Mouse (Mus musculus): ENCODE measurements around the gene Urgcp. TPM values are rescaled to one million over a fixed set of nuclear protein-coding genes. Genes with fewer than 3 reads are reported as not detected.

The Urgcp gene
- polyA plus RNA-seq, 1 experiment: 6.3 TPM

- H3K4me3 ChIP-seq (replicated peaks; ENCODE audit: control insufficient read depth, low read depth, low read length): no peak overlapping the region
- 73% methylated on average over 2 of the region's 2 CpGs for WGBS
- TF ChIP-seq POLR2A (IDR thresholded peaks at IDR 0.05; ENCODE audit: borderline replicate concordance, control insufficient read depth, low read depth, low read length) (no peak), CTCF (IDR thresholded peaks at IDR 0.05; ENCODE audit: control insufficient read depth, insufficient read depth, low read length) (peak; percentile 59)
- H3K4me1 ChIP-seq (ENCODE audit: control insufficient read depth, insufficient read depth, low read length): no peaks in the 10 kb centered on the region
- no peak overlapping the region for H3K27ac ChIP-seq (ENCODE audit: control insufficient read depth, insufficient read depth, low read depth, low read length, poor library complexity)
Measured at GRCm38 (mm10) chr11:5778481-5778880, 16.3 kb upstream of the Urgcp start.

GRCm38 (mm10) chr11:5766019-5766418 is 3.8 kb upstream of the Urgcp start:
- H3K4me3 ChIP-seq (replicated peaks; ENCODE audit: control insufficient read depth, low read depth, low read length): no peak overlapping the region
- TF ChIP-seq CTCF (IDR thresholded peaks at IDR 0.05; ENCODE audit: control insufficient read depth, insufficient read depth, low read length): no peak
- TF ChIP-seq POLR2A (IDR thresholded peaks at IDR 0.05; ENCODE audit: borderline replicate concordance, control insufficient read depth, low read depth, low read length): no peak
- 84% methylated on average over 6 of the region's 6 CpGs for WGBS
- H3K4me1 ChIP-seq (ENCODE audit: control insufficient read depth, insufficient read depth, low read length): peaks cover 1% of the 10 kb centered on the region; the same call in 1 of the 2 replicates
- H3K27ac ChIP-seq (ENCODE audit: control insufficient read depth, insufficient read depth, low read depth, low read length, poor library complexity): no peak overlapping the region

GRCm38 (mm10) chr11:5762633-5762982 is 432 bp upstream of the Urgcp start:
- H3K27ac ChIP-seq (ENCODE audit: control insufficient read depth, insufficient read depth, low read depth, low read length, poor library complexity): no peak overlapping the region
- 5% methylated on average over 6 of the region's 6 CpGs for WGBS
- peaks cover 3% of the 10 kb centered on the region; the same call in 1 of the 2 replicates for H3K4me1 ChIP-seq (ENCODE audit: control insufficient read depth, insufficient read depth, low read length)
- no peak for TF ChIP-seq POLR2A (IDR thresholded peaks at IDR 0.05; ENCODE audit: borderline replicate concordance, control insufficient read depth, low read depth, low read length)
- no peak for TF ChIP-seq CTCF (IDR thresholded peaks at IDR 0.05; ENCODE audit: control insufficient read depth, insufficient read depth, low read length)
- peak overlapping the region; percentile 96 for H3K4me3 ChIP-seq (replicated peaks; ENCODE audit: control insufficient read depth, low read depth, low read length)

- TF ChIP-seq CTCF (IDR thresholded peaks at IDR 0.05; ENCODE audit: control insufficient read depth, insufficient read depth, low read length) (no peak), POLR2A (IDR thresholded peaks at IDR 0.05; ENCODE audit: borderline replicate concordance, control insufficient read depth, low read depth, low read length) (no peak)
- no peak overlapping the region for H3K27ac ChIP-seq (ENCODE audit: control insufficient read depth, insufficient read depth, low read depth, low read length, poor library complexity)
- no peaks in the 10 kb centered on the region for H3K4me1 ChIP-seq (ENCODE audit: control insufficient read depth, insufficient read depth, low read length)
- 87% methylated on average over 2 of the region's 2 CpGs for WGBS
- H3K4me3 ChIP-seq (replicated peaks; ENCODE audit: control insufficient read depth, low read depth, low read length): no peak overlapping the region
Measured at GRCm38 (mm10) chr11:5753755-5754154, 8.4 kb downstream of the Urgcp start.

GRCm38 (mm10) chr11:5744951-5745350 is 17.2 kb downstream of the Urgcp start:
- TF ChIP-seq CTCF (IDR thresholded peaks at IDR 0.05; ENCODE audit: control insufficient read depth, insufficient read depth, low read length): no peak
- TF ChIP-seq POLR2A (IDR thresholded peaks at IDR 0.05; ENCODE audit: borderline replicate concordance, control insufficient read depth, low read depth, low read length): no peak
- 69% methylated on average over 2 of the region's 2 CpGs for WGBS
- Histone ChIP-seq H3K27ac (ENCODE audit: control insufficient read depth, insufficient read depth, low read depth, low read length, poor library complexity) (no peak overlapping the region), H3K4me3 (replicated peaks; ENCODE audit: control insufficient read depth, low read depth, low read length) (no peak overlapping the region), H3K4me1 (ENCODE audit: control insufficient read depth, insufficient read depth, low read length) (no peaks in the 10 kb centered on the region; the same call in 1 of the 2 replicates)

GRCm38 (mm10) chr11:5742106-5742505 is 20.1 kb downstream of the Urgcp start:
- Histone ChIP-seq H3K4me3 (replicated peaks; ENCODE audit: control insufficient read depth, low read depth, low read length) (no peak overlapping the region), H3K27ac (ENCODE audit: control insufficient read depth, insufficient read depth, low read depth, low read length, poor library complexity) (no peak overlapping the region), H3K4me1 (ENCODE audit: control insufficient read depth, insufficient read depth, low read length) (no peaks in the 10 kb centered on the region; the same call in 1 of the 2 replicates)
- TF ChIP-seq POLR2A (IDR thresholded peaks at IDR 0.05; ENCODE audit: borderline replicate concordance, control insufficient read depth, low read depth, low read length): no peak
- peak; percentile 66 for TF ChIP-seq CTCF (IDR thresholded peaks at IDR 0.05; ENCODE audit: control insufficient read depth, insufficient read depth, low read length)
- 74% methylated on average over 7 of the region's 7 CpGs for WGBS

- WGBS: 1% methylated on average over 50 of the region's 50 CpGs
- peak; percentile 86; the same call in 1 of the 2 replicates for TF ChIP-seq POLR2A (IDR thresholded peaks at IDR 0.05; ENCODE audit: borderline replicate concordance, control insufficient read depth, low read depth, low read length)
- TF ChIP-seq CTCF (IDR thresholded peaks at IDR 0.05; ENCODE audit: control insufficient read depth, insufficient read depth, low read length): no peak
- Histone ChIP-seq H3K27ac (ENCODE audit: control insufficient read depth, insufficient read depth, low read depth, low read length, poor library complexity) (peak overlapping the region; percentile 86), H3K4me3 (replicated peaks; ENCODE audit: control insufficient read depth, low read depth, low read length) (peak overlapping the region; percentile 75), H3K4me1 (ENCODE audit: control insufficient read depth, insufficient read depth, low read length) (no peaks in the 10 kb centered on the region)
Measured at GRCm38 (mm10) chr11:5740965-5741627, 21.1 kb downstream of the Urgcp start.

- H3K4me1 ChIP-seq (ENCODE audit: control insufficient read depth, insufficient read depth, low read length): no peaks in the 10 kb centered on the region
- TF ChIP-seq CTCF (IDR thresholded peaks at IDR 0.05; ENCODE audit: control insufficient read depth, insufficient read depth, low read length) (no peak), POLR2A (IDR thresholded peaks at IDR 0.05; ENCODE audit: borderline replicate concordance, control insufficient read depth, low read depth, low read length) (no peak)
- H3K4me3 ChIP-seq (replicated peaks; ENCODE audit: control insufficient read depth, low read depth, low read length): peak overlapping the region; percentile 75
- peak overlapping the region; percentile 86; the same call in 1 of the 2 replicates for H3K27ac ChIP-seq (ENCODE audit: control insufficient read depth, insufficient read depth, low read depth, low read length, poor library complexity)
- WGBS: 1% methylated on average over 26 of the region's 26 CpGs
Measured at GRCm38 (mm10) chr11:5740599-5740964, 21.6 kb downstream of the Urgcp start.

Data from bone marrow, adult 2 months (tissue).